Mouse (Mus musculus): ENCODE data around the gene Gfer.
A peak's percentile ranks its signal among the peaks of the same experiment; 100 is the strongest.
"Not testable (repeated sequence)": the region's sequence is repeated elsewhere in the genome, so short reads cannot be mapped to it uniquely, and the experiment has no call there.

Gene Gfer

DNA sequence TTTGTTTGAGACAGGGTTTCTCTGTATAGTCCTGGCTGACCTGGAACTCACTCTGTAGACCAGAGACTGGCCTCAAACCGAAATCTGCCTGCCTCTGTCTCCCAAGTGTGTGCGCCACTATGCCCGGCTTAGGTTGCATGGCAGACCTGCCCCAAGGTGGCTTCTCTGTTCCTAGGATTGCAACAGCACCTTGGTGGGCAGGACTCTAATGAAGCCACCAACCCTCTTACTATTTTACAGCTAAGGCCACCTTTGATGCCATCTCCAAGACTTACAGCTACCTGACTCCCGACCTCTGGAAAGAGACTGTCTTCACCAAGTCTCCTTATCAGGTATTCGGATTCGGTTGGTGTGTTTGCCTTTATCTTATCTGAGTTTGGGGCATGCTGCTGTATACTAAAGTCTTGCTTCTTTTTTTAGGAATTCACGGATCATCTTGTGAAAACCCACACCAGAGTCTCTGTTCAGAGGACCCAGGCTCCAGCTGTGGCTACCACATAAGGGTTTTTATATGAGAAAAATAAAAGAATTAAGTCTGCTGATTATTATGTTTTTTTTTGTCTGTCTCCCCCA, 25.5 kb upstream of the Gfer start:
- not testable (repeated sequence) for DNase-seq

DNA sequence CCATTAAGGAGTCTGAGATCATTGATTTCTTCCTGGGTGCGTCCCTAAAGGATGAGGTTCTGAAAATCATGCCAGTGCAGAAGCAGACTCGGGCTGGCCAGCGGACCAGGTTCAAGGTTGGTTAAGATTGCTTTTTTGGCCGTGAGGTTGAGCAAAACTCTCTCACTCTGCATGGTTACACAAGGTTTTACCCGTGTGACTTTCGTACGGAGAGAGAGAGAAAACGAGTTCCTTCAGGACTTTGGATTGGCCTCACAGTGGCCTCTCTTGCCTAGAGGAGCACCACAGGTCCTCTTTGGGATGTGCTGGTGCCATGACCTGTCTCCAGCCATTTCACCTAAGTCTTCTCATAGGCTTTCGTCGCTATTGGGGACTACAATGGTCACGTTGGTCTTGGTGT, 24.7 kb upstream of the Gfer start:
- not testable (repeated sequence) for DNase-seq

DNA sequence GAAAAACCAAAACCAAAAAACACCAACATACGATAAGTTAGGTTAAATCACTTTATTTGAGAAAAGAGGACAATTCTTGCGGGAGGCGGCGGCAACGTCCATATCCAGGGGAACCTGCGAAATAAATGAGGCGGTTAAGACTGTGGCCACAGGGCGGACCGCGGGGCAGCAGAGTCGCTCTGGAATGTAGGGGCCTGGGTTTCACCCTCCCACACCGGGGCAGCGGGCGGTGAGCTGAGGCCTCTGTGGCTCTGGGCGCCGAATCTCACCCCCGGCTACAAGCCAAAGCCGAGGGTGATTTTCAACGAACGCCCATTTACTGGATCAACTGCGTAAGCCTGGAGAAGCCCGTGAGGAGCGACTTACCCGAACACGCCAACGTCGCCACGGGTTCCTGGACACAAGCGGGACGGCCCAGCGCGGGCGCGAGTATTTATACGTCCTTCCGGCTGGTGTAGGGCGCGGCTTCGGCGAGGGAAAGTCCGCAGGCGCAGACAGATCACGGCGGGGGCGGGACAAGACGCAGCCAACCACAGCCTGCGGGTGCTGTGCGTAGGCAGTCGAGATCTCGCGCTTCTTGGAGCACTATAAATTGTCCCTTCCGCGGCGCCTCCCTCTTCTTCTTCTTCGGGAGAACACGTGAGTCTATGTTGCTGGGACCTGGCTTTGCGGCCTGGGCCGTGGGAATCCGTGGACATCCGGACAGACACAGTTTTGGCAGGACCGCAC, 23.7 kb upstream of the Gfer start:
- peak; percentile 96 for DNase-seq

DNA sequence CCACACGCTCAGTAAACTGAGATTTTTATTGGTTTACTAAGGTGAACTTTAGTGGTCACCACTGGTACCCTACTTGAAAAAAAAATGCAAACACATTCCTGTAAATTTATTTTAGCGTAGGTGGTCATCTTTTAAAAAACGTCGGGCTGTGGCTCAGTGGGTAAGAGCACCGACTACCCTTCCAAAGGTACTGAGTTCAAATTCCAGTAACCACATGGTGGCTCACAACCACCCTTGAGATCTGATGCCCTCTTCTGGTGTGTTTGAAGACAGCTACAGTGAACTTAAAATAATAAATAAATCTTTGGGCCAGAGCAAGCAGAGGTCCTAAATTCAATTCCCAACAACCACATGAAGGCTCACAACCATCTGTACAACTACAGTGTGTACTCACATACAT, 23.0 kb upstream of the Gfer start:
- not testable (repeated sequence) for DNase-seq

GRCm38 (mm10) chr17:24717943-24718342, 22.0 kb upstream of the Gfer start, which contains the start of the genes Rnf151 and Rps2:
Gene Rnf151 (minus strand): TSS chr17:24718063.
Gene Rps2 (plus strand): TSS chr17:24718116.
- DNase-seq, result no peak

DNA sequence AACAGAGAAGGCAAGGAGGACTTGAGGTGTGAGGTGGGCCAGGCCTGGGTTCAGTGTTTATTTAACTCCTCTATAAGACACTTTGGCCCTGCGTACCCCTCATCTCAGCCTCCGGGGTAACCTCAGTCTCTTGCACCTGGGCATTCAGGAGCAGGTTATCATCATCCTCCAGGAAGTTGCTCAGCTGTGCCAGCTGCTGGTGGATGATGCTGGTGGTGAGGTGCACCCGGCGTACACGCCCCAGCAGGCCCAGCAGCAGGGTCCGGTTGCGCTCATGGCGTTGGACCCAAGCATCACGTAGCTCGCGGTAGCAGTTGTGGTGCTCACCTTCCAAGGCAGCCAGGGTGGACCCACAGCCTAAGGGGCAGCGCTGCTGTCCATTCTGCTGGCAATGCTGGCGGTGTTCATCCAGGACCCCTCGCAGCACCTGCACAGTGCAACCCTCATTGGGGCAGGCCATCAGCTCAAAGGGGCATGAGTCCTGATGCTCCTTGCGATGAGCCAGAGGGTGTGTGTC, 20.3 kb upstream of the Gfer start:
- DNase-seq, result no peak

DNA sequence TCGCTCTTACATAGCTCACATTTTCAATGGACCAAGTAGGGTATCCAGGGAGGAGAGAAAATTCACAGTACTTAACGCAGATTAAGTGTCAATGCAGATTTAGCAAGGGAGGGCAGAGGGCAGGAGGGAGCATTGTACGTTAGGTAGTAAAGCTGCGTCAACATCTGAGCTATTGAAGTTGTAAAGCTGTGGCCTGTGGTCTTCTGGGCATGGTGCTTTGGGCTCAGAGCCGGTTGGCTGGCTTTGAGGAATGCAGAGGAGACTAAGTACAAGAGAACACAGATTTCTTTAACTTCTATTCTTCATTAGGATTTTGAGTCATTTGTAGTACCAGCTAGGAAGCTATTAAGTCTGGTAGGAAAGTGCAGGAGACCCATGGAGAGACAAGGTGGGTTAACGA, 19.6 kb upstream of the Gfer start:
- no peak for DNase-seq

GRCm38 (mm10) chr17:24708646-24709045, 12.7 kb upstream of the Gfer start:
- DNase-seq, result no peak

DNA sequence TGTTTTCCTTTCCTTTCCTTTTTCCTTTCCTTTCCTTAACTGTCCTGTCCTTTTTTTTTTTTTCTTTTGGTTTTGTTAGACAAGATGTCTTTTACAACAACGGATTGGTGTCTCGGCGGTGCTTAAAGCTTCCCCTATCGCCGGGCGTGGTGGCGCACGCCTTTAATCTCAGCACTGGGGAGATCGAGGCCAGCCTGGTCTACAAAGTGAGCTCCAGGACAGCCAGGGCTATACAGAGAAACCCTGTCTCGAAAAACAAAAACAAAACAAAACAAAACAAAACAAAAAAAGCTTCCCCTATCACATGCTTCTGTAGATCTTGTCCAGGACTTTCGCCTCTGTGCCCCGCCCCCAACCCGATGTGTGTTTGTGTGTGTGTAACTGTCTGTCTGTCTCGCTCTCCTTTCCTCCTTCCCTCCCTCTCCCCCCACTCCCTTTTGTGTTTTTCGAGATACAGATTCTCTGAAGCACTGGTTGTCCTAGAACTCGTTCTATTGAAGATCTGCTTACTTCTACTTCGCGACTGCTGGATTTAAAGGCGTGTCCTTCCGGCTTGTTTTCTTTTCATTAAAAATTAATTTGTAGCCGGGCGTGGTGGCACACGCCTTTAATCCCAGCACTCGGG, 12.0 kb upstream of the Gfer start:
- DNase-seq, result no peak

GRCm38 (mm10) chr17:24706982-24707800, 11.2 kb upstream of the Gfer start, which contains the start of gene Tbl3:
Gene Tbl3 (minus strand): TSS chr17:24707660.
- peak; percentile 79 to 91 for DNase-seq

DNA sequence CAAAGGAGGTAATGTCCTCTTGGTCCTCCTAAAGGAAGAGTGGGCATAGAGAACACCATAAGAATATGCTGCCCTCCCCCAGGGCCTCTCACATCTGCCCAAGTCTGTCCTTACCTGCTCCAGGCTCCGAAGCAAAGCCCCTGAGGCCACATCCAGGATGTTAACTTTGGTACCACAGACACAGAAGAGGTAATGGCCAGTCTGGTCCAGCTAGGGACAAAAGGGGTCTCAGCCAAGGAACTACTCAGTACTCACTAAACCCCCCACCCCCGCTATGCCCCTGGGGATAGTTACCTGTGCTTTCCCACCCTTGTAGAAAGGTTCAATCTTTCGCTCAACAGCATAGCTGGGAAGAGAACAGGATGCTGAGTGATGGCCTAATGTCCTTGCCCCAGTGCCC, 9.9 kb upstream of the Gfer start:
- no peak for DNase-seq

DNA sequence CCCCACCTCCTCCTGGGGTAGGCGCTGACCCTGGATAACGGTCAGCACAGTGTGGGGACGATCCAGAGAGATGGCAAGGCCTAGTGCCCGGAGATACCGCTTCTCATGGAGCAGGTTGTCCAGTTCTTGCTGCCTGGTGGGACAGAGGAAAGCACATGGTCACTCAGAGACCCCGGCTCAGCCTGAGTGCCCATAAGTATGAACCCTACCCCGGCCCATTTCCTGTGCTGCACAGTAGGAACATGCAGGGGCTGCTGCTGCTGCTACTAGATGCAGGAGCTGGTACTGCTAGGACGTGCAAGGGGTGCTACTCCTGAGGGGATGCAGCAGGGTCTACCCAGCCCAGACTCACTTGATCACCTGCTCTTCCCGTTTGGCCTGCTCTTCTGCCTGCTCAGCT, 5.3 kb upstream of the Gfer start:
- no peak for DNase-seq

GRCm38 (mm10) chr17:24699473-24699872, 3.5 kb upstream of the Gfer start:
- DNase-seq, result no peak

DNA sequence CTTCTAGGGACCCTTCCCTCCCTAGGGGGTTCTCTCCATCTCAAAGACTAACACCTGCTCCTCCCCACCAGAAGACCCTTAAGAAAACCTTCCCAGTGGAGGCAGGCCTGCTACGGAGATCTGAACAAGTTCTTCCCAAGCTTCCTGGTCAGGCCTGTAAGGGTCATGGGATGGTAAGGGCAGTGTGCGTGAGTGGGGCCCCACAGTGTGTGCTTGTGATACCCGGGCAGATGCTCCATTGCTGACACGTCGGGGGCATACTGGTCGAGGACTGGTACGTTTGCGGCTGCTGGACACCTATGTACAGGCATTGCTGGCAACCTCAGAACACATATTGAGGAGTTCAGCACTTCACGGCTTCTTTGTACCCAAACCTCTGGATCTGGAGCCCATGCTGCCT, 2.8 kb upstream of the Gfer start:
- DNase-seq, result no peak

DNA sequence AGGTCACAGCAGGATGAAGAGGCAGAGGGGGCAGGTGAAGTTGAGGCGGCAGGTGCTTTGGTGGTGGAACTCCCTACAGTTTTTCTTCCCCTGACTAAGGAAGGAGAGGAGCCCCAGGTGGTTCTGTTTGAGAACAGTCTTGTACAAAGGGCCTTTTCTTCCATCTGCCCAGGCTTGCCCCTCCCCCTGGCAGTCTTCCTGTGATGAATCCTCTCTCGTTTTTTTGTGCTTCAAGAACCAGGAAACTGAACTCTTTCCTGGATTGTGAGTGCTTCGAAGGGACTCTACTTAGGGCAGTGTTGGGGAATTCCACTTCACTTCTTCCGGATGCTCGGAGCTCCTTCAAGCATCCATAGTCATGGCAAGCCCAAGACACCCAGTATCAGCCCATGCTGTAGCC, 2.0 kb upstream of the Gfer start:
- DNase-seq, result no peak

DNA sequence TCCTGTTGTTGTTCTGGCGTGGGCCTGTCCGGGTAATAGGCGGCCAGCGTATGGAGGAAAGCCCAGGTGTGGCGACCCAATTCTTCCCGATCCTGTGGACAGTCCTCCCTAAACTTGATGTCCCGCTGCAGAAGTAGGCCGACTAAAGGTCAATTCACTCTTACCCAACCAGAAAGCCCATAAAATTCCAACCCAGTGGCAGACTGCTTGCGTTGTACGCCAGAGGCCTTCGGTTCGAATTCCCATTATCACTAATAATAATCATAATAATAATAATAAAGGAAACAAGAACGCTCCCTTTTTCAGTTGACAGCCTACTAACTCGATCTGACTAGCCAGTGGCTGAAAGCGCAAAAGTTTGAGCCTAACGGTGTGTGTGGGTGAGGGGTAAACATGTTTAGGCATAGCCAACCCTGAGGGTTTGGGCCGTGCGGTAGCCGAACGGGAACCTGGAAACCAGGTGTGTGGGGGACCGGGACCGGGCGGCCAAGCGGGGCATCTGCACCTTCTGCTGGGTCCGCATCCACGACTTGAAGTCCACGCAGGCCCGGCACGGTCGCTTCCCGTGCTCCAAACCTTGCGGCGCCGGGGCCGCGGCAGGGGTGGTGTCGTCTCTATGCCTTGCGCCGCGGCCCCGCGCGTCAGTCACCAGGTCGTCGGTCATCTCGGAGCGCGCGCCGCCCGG, 488 bp downstream of the Gfer start:
- DNase-seq, result no peak

DNA sequence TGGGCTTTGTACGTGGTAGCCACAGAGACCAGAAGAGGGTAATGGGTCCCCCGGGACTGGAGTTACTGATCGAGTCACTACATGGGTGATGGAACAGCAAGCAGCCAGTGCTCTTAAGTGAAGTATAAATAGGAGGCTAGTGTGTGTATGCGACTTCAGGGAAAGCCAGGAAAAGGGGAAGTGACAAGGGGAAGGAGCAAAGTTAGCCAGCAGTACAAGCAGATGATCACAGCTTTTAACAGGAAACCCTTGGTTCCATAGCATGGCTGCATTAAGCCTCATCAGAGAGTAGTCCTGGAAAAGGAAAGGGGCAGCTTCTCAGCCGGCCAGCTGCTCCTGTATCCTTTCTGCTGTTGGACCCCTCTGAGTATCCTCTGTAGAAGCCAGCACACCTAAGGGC, 3.6 kb downstream of the Gfer start:
- DNase-seq, result no peak

GRCm38 (mm10) chr17:24689251-24690081, 6.5 kb downstream of the Gfer start, which contains the start of gene Syngr3:
Gene Syngr3 (minus strand): TSS chr17:24689955.
- no peak for DNase-seq

DNA sequence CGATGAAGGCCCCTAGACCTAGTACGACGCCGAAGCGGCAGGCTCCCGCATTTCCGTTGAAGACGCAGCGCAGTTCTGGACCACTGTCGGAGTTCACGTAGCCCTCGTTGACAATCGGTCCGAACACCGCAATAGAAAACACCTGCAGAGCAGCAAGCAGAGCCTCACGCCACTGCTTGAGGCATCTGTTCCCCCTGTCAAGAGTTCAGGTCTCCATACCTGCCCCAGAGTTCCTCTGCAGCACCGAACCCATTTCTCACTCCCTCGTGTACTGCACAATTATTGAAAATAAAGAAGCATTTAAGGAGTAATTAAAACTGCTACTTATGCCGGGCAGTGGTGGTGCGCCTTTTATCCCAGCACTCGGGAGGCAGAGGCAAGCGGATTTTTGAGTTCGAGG, 8.4 kb downstream of the Gfer start:
- DNase-seq, result no peak

- DNase-seq, result peak; percentile 43 to 65
Measured at GRCm38 (mm10) chr17:24687146-24687595, 8.8 kb downstream of the Gfer start.

DNA sequence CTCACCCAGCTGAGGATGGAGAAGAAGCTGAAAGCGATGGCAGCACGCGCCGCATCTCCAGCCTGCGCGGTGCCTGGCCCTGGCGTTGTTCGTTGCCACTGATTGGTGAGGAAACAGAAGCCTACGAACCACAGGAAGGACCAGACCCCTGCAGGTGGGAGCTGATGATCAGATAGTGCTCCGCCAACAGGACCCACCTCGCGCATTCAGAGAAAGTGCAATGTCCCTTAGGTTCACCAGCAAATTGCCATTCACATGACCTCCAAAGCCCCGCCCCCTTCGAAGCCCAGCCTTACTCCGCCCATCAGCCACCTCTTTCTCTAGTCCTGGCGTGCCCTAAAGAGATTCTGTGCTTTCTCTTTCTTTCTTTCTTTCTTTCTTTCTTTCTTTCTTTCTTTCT, 9.4 kb downstream of the Gfer start:
- peak in 1 of 2 experiments; percentile 47 for DNase-seq

Measured in spleen, adult 18-20 months (tissue).